Comparison of ENCODE assay signal across 9 mouse cellular contexts in genomic region chr9:15880160-15880603, GRCm38 (mm10). TPM values are rescaled to one million over a fixed set of nuclear protein-coding genes. Genes with fewer than 3 reads are reported as not detected.
DNase-seq lines count a peak whose midpoint lies in the region; ATAC-seq and TF ChIP-seq lines count a peak whose summit lies in the region.
"Had no signal": no experiment of that assay in that cellular context is flagged by ENCODE, and none has a peak within 500 bp of the region (broad histone marks: within the 10 kb centered on the region; RNA-seq: fewer than 3 reads in every experiment).

No protein-coding gene starts in this region.

- ATAC-seq in frontal cortex, adult (ENCODE audit: low TSS enrichment): peak; percentile 52
- no peak for ATAC-seq in hindbrain, embryonic 15.5 days (ENCODE audit: low FRiP score, low read depth)
- ATAC-seq in inflammation-experienced regulatory T-cells, adult 6 months: no peak

- no peak for DNase-seq in frontal cortex, postnatal 14 days (ENCODE audit: low spot score in 2 of 2)
- peak; percentile 19 for DNase-seq in embryo, embryonic 11.5 days (ENCODE audit: low read depth, low spot score)
- peak; percentile 46 for DNase-seq in lung, postnatal 36 days
- DNase-seq in thymus, postnatal 25 days: peak; percentile 4

- no peaks in the 10 kb centered on the region for H3K79me2 ChIP-seq in C2C12 (ENCODE audit: control insufficient read depth, insufficient read depth)

- H3K36me3 ChIP-seq in C2C12 (ENCODE audit: control insufficient read depth, insufficient read depth): no peaks in the 10 kb centered on the region
- no peaks in the 10 kb centered on the region for H3K36me3 ChIP-seq in hindbrain, embryonic 15.5 days

- no peaks in the 10 kb centered on the region for H3K9me3 ChIP-seq in hindbrain, embryonic 15.5 days

- H3K27ac ChIP-seq in hindbrain, embryonic 15.5 days (replicated peaks): no peak overlapping the region

- H3K4me2 ChIP-seq in hindbrain, embryonic 15.5 days: 0 out of 2 replicates have a peak overlapping the region, but pooled peaks have one; percentile 11

- no peak overlapping the region for H3K4me3 ChIP-seq in C2C12 (ENCODE audit: insufficient read depth, poor library complexity, severe bottlenecking)
- H3K4me3 ChIP-seq in hindbrain, embryonic 15.5 days: no peak overlapping the region

- no peak overlapping the region for H3ac ChIP-seq in C2C12 (ENCODE audit: control insufficient read depth, insufficient read length, low read depth)

- no peaks in the 10 kb centered on the region for H3K27me3 ChIP-seq in C2C12 (ENCODE audit: control insufficient read depth, insufficient read depth, insufficient read length)
- no peaks in the 10 kb centered on the region; the same call in 1 of the 2 replicates for H3K27me3 ChIP-seq in hindbrain, embryonic 15.5 days

- no peak overlapping the region for H3K9ac ChIP-seq in hindbrain, embryonic 15.5 days

- 21% methylated on average over 3 of the region's 3 CpGs for WGBS in hindbrain, embryonic 15.5 days

- H3K79me3 ChIP-seq in C2C12 (ENCODE audit: low read depth): no peaks in the 10 kb centered on the region

- no peak for TF ChIP-seq CTCF in C2C12 (IDR thresholded peaks at IDR 0.05; ENCODE audit: control insufficient read depth, insufficient read depth, insufficient read length)

- no peaks in the 10 kb centered on the region; the same call in 1 of the 2 replicates for H3K4me1 ChIP-seq in hindbrain, embryonic 15.5 days (replicated peaks)

TF ChIP-seq in C2C12, 6 proteins besides CTCF, POLR2A, EP300 and RAD21:
- TF ChIP-seq MYOG (IDR thresholded peaks at IDR 0.05; ENCODE audit: control insufficient read depth, extremely low read depth, insufficient read length): no peak
- no peak for TF ChIP-seq CEBPB (IDR thresholded peaks at IDR 0.05; ENCODE audit: low read depth)
- TF ChIP-seq FOSL1 (IDR thresholded peaks at IDR 0.05; ENCODE audit: insufficient read depth, low read length, poor library complexity, severe bottlenecking): no peak
- peak; percentile 15 for TF ChIP-seq USF1 (IDR thresholded peaks at IDR 0.05; ENCODE audit: low read depth)

RNA-seq across cellular contexts. Expression of gene Mtnr1b, which starts 5.8 kb away (rescaled TPM):
- polyA plus RNA-seq in C2C12 (2012; fragmentation: generic; extraction: Trizol): not detected
- polyA plus RNA-seq in hindbrain, embryonic 15.5 days (2015; fragmentation: Nextera tagmentation; extraction: Ambion mirVana): not detected in 2 replicates
- polyA plus RNA-seq in inflammation-experienced regulatory T-cells, adult 6 months (2017; shearing (Covaris generic)): not detected
- polyA plus RNA-seq: large intestine, adult 2 months had no signal

Comparison
In these comparisons a context has a peak if more than half of its experiments do, and no peak if none do; other contexts are left out.
1. DNase-seq: peak in embryo, embryonic 11.5 days (single experiment), lung, postnatal 36 days (single experiment) and thymus, postnatal 25 days (single experiment); none in frontal cortex, postnatal 14 days (0 of 2).